Mouse (Mus musculus): ENCODE measurements around the gene Lrrk2. TPM values are rescaled to one million over a fixed set of nuclear protein-coding genes. Genes with fewer than 3 reads are reported as not detected.
A peak's percentile ranks its signal among the peaks of the same experiment; 100 is the strongest.
"Not testable (repeated sequence)": the region's sequence is repeated elsewhere in the genome, so short reads cannot be mapped to it uniquely, and the experiment has no call there.

The Lrrk2 gene
- total RNA-seq, 2 experiments from 2014 or later, result 10.9 to 15.6 TPM

- peak; percentile 74 for ATAC-seq (replicated peaks; ENCODE audit: poor library complexity, severe bottlenecking)
Observed at GRCm38 (mm10) chr15:91781172-91781571, 108.2 kb downstream of the Lrrk2 start.

DNA sequence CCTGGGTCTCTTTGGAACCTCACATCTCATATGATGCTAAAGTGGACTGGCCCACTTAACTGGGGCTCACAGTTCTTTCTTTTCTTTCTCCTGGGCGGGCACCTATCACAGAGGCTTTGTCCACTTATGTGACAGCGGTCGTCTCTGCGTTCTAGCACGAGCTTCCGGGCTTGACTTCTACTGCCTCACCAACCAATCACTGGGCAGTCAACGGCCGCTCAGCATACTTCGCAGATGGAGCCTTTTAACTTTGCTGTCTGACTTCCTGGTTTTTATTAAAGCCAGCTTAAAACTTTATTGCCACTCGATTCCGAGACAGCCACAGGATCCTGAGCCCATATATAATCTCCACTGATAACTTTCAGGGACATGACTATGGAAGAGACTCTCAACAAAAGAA, 115.4 kb downstream of the Lrrk2 start:
- ATAC-seq (replicated peaks; ENCODE audit: poor library complexity, severe bottlenecking), result no peak

GRCm38 (mm10) chr15:91806463-91806862, 133.5 kb downstream of the Lrrk2 start:
- ATAC-seq (replicated peaks; ENCODE audit: poor library complexity, severe bottlenecking), result no peak

DNA sequence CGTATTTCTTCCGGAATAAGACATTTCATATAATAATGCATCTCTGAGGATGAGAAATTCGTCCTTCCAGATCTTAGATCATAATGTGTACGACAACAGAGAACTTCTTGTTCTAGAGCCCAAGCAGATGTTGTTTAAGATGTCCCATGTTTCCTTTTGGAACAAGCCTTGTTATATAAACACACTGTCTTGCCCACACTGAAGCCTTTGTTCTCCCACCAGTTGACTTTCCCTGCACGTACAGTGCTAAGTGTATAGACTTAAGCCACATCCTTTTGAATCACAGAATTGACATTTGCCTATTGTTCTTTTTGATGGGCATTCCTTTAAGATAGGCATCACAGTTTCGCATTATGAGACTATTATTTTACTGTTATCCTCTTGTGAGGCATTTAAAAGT, 162.3 kb downstream of the Lrrk2 start:
- ATAC-seq (replicated peaks; ENCODE audit: poor library complexity, severe bottlenecking), result no peak

GRCm38 (mm10) chr15:91837965-91838364, 165.0 kb downstream of the Lrrk2 start, which contains the start of gene Smgc:
Gene Smgc (plus strand): TSS chr15:91838265.
- no peak for ATAC-seq (replicated peaks; ENCODE audit: poor library complexity, severe bottlenecking)

DNA sequence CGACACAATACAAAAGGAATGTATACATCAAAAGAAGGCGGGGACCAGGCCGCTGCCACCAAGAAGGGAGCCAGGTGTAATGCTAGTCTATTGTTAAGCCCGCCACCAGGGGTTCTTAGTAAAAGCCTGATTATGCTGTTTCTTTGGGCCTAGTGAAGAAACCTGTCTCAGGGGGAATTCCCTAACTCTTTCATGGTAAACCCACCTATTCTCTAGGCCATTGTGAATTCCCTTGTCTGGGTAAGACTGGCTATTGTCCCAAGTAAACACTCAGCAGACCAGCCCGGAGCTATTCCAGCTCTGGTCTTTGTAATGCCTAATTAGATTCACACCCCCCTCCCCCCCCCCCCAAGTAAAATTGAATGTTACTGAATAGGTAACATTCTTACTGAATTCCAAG, 191.2 kb downstream of the Lrrk2 start:
- not testable (repeated sequence) for ATAC-seq (replicated peaks; ENCODE audit: poor library complexity, severe bottlenecking)

Other genes starting within 250 kb of the Lrrk2 start
- not detected in 2 replicates for gene Slc2a13, start 99.9 kb upstream of the Lrrk2 start, total RNA-seq (2014; fragmentation: Nextera tagmentation)
- gene Slc2a13, start 99.9 kb upstream of the Lrrk2 start, total RNA-seq (2017), result not detected in 2 replicates
- not detected in 2 replicates for gene Smgc, start 165.1 kb downstream of the Lrrk2 start, total RNA-seq (2014; fragmentation: Nextera tagmentation)
- gene Smgc, start 165.1 kb downstream of the Lrrk2 start, total RNA-seq (2017), result not detected in 2 replicates